Mouse (Mus musculus) midbrain, postnatal 0 days (tissue): ENCODE measurements around the gene Fam107b. TPM values are rescaled to one million over a fixed set of nuclear protein-coding genes. Genes with fewer than 3 reads are reported as not detected.

ENCODE experiments used
- ATAC-seq: fragments of 200-750 bp; cut with Nextera tagmentation; 2 replicates; pipeline ENCODE4 v1.8.0; 2017; ENCODE audit warnings: moderate number of reproducible peaks, mild to moderate bottlenecking, moderate TSS enrichment, moderate library complexity; ENCODE audit not compliant: low FRiP score
- DNase-seq: peaks from one replicate; pipeline ENCODE4 v3.0.0-alpha.2; 2015; ENCODE audit warnings: low spot score
- H3K27ac ChIP-seq: fragments of 300-500 bp; sonication (generic); 2 replicates; pipeline ENCODE4 v1.5.1; 2014; ENCODE audit warnings: low read depth, mild to moderate bottlenecking, low read length, mixed read lengths
- H3K27me3 ChIP-seq: fragments of 300-500 bp; sonication (generic); 2 replicates; pipeline ENCODE4 v1.6.1; 2014; ENCODE audit warnings: low read length, control low read depth, mixed read lengths; ENCODE audit not compliant: insufficient read depth
- H3K36me3 ChIP-seq: fragments of 300-500 bp; sonication (generic); 2 replicates; pipeline ENCODE4 v1.6.1; 2014; ENCODE audit warnings: low read length, control low read depth, mixed read lengths; ENCODE audit not compliant: insufficient read depth
- H3K4me1 ChIP-seq: fragments of 300-500 bp; sonication (generic); 2 replicates; pipeline ENCODE4 v1.6.1; 2014; ENCODE audit warnings: mild to moderate bottlenecking, control low read depth, antibody characterized with exemption, low read length, mixed read lengths; ENCODE audit not compliant: insufficient read depth
- H3K4me2 ChIP-seq: fragments of 300-500 bp; sonication (generic); 2 replicates; pipeline ENCODE4 v1.6.1; 2014; ENCODE audit warnings: low read depth, mild to moderate bottlenecking, low read length, mixed read lengths; ENCODE audit not compliant: poor library complexity, severe bottlenecking
- H3K4me3 ChIP-seq: fragments of 300-500 bp; sonication (generic); 2 replicates; pipeline ENCODE4 v1.5.1; 2014; ENCODE audit warnings: low read depth, mild to moderate bottlenecking, low read length, moderate library complexity
- H3K9ac ChIP-seq: fragments of 300-500 bp; sonication (generic); replicated peaks from 2 replicates; pipeline ENCODE4 v1.6.1; 2014; ENCODE audit warnings: mild to moderate bottlenecking, low read length, moderate library complexity, mixed read lengths; ENCODE audit not compliant: poor library complexity, severe bottlenecking
- H3K9me3 ChIP-seq: fragments of 300-500 bp; sonication (generic); 2 replicates; pipeline ENCODE4 v1.6.1; 2016; ENCODE audit warnings: low read length, control low read depth
- CTCF ChIP-seq: IDR thresholded peaks from 2 replicates; pipeline ENCODE4 v1.5.1; 2016; ENCODE audit warnings: antibody characterized with exemption, mild to moderate bottlenecking
- WGBS: fragments of 180-500 bp; shearing (Covaris S2); extraction: QIAGEN DNeasy Blood & Tissue Kit; methylation state at CpG from one replicate; pipeline ENCODE4 v1.1.7; 2014; 5-methylcytosine and 5-hydroxymethylcytosine counted together
- polyA plus RNA-seq: library from polyadenylated mRNA; unstranded; fragments of >200 nt; fragmentation: Nextera tagmentation; extraction: Ambion mirVana; gene quantifications from 2 replicates; pipeline ENCODE4 v1.2.1, GENCODE M21; 2015
- total RNA-seq: library from RNA; depleted of rRNA; stranded (reverse); fragments of >200 nt; gene quantifications from 2 replicates; pipeline ENCODE4 v1.2.3, GENCODE M21; 2014

The Fam107b gene
- total and polyA plus RNA-seq, 2 experiments from 2014 or later, result 16.0 to 26.8 TPM

DNA sequence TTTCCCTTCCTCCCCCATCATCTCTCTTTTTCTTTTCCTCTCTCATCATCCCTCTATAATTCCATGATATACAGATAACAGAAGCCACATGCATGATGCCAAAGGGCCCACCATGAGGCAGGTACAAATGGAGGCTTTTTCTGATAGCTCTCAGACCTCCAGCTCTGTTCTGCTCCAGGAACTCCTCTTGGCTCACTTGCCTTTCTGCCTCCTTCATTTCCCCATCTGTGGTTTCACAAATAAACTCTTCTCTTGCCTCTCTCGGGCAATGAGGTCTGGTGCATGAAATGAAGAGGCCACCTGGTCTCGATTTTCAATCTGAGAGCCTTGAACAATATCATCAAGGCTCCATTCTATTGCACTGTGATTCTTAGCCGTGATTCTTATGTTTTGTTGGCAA, 30.1 kb downstream of the Fam107b start:
- TF ChIP-seq CTCF, result no peak
- Histone ChIP-seq H3K4me2 (no peak overlapping the region), H3K9ac (no peak overlapping the region), H3K4me3 (no peak overlapping the region), H3K27ac (no peak overlapping the region), H3K9me3 (no peaks in the 10 kb centered on the region), H3K4me1 (no peaks in the 10 kb centered on the region), H3K27me3 (no peaks in the 10 kb centered on the region), H3K36me3 (no peaks in the 10 kb centered on the region)
- ATAC-seq (no peak), DNase-seq (no peak)
- 73% methylated on average over 3 of the region's 3 CpGs for WGBS

GRCm38 (mm10) chr2:3602599-3602998, 32.3 kb downstream of the Fam107b start:
- TF ChIP-seq CTCF, result no peak
- DNase-seq (peak; percentile 71), ATAC-seq (no peak)
- WGBS, result 86% methylated on average over 3 of the region's 3 CpGs
- Histone ChIP-seq H3K4me1 (no peaks in the 10 kb centered on the region), H3K27ac (no peak overlapping the region), H3K9ac (no peak overlapping the region), H3K4me3 (no peak overlapping the region), H3K27me3 (no peaks in the 10 kb centered on the region), H3K4me2 (no peak overlapping the region), H3K9me3 (no peaks in the 10 kb centered on the region), H3K36me3 (no peaks in the 10 kb centered on the region)

DNA sequence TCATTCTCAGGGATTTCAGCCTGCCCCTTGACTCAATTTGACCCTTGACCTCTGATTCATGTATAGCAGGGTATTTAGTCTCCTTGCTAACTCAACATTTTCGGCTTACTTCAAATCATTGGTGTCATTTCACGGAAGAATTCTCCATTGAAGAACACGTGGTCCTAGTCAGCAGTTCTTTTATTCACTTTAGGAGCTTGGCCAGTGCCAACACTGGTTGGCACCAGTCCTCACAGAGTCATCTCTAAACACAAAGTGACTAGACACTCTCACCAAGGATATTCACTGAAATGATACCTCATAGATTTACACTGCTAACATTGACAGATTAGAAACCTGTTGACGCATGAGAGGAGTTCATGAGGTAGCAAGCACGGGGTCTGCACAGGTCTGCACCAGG, 32.9 kb downstream of the Fam107b start:
- H3K4me3 ChIP-seq, result no peak overlapping the region
- H3K9ac ChIP-seq, result no peak overlapping the region
- no peak for ATAC-seq
- H3K27ac ChIP-seq, result no peak overlapping the region
- H3K27me3 ChIP-seq, result no peaks in the 10 kb centered on the region
- 83% methylated on average over 5 of the region's 5 CpGs for WGBS
- TF ChIP-seq CTCF, result no peak
- no peaks in the 10 kb centered on the region for H3K4me1 ChIP-seq
- no peaks in the 10 kb centered on the region for H3K9me3 ChIP-seq
- no peak overlapping the region for H3K4me2 ChIP-seq
- H3K36me3 ChIP-seq, result no peaks in the 10 kb centered on the region
- peak; percentile 8 for DNase-seq

GRCm38 (mm10) chr2:3608868-3609854, 38.9 kb downstream of the Fam107b start:
- peak; percentile 63 for DNase-seq
- no peak overlapping the region for H3K27ac ChIP-seq
- no peaks in the 10 kb centered on the region for H3K27me3 ChIP-seq
- no peak for TF ChIP-seq CTCF
- H3K36me3 ChIP-seq, result no peaks in the 10 kb centered on the region
- H3K9me3 ChIP-seq, result no peaks in the 10 kb centered on the region
- H3K4me1 ChIP-seq, result no peaks in the 10 kb centered on the region
- H3K4me3 ChIP-seq, result no peak overlapping the region
- 50% methylated on average over 8 of the region's 8 CpGs for WGBS
- no peak overlapping the region for H3K4me2 ChIP-seq
- peak; percentile 41; the same call in 1 of the 2 replicates for ATAC-seq
- H3K9ac ChIP-seq, result no peak overlapping the region

DNA sequence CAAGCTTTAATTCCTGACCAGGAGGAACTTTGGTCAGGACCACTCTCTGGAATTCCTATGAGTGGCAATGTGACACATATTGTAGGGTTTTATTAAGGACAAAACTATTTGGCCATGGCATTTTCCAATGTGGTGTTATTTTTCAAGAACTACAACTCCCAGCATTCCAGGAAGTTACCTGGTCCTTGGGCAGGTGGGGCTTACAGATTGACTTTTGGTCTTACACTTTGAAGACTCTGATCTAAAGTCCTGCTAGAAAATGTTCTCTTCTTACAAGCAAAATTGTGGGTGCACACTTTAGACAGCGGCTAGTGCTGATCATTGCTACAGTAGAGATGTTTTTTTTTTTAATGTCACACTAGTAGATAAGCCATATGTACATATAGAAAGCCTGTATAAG, 48.2 kb downstream of the Fam107b start:
- no peak for TF ChIP-seq CTCF
- Histone ChIP-seq H3K27me3 (no peaks in the 10 kb centered on the region), H3K9me3 (no peaks in the 10 kb centered on the region), H3K27ac (no peak overlapping the region), H3K4me3 (no peak overlapping the region), H3K36me3 (no peaks in the 10 kb centered on the region), H3K4me2 (no peak overlapping the region), H3K4me1 (no peaks in the 10 kb centered on the region), H3K9ac (no peak overlapping the region)
- 95% methylated on average over 1 of the region's 1 CpGs for WGBS
- DNase-seq (no peak), ATAC-seq (no peak)

GRCm38 (mm10) chr2:3621568-3621967, 51.3 kb downstream of the Fam107b start:
- TF ChIP-seq CTCF, result no peak
- no peaks in the 10 kb centered on the region for H3K27me3 ChIP-seq
- H3K4me1 ChIP-seq, result no peaks in the 10 kb centered on the region
- 87% methylated on average over 6 of the region's 6 CpGs for WGBS
- H3K9me3 ChIP-seq, result no peaks in the 10 kb centered on the region
- H3K9ac ChIP-seq, result no peak overlapping the region
- DNase-seq (no peak), ATAC-seq (no peak)
- H3K4me3 ChIP-seq, result no peak overlapping the region
- H3K27ac ChIP-seq, result no peak overlapping the region
- H3K36me3 ChIP-seq, result no peaks in the 10 kb centered on the region
- H3K4me2 ChIP-seq, result no peak overlapping the region
